Mouse (Mus musculus): Measurements from ENCODE around the gene Mad1l1.

DNA sequence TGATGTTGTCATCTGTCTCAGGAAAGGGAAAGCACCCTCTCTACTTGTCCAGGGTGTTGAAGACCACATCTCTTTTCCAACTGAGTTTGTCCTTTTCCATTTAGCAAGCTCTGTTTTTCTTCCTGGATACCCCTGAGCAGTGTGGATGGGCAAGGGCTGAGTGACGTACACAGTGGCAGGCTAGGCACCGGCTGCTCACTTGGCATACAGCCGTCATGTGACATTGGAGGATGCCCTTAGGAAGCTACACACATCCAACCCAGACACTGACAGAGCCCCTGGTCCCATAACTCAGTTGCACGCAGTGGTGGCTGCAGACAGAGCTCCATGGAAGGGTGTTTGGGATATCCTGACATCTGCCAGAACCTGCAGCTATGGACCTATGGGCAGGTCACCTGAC, 295.0 kb downstream of the Mad1l1 start:
- TF ChIP-seq CTCF (IDR thresholded peaks at IDR 0.05 in 2 of 3, conservative IDR thresholded peaks at IDR 0.05 in 1 of 3; ENCODE audit: control insufficient read depth in 1 of 3, insufficient read depth in 1 of 3, low read depth in 2 of 3, low read length in 3 of 3, poor library complexity in 1 of 3, severe bottlenecking in 1 of 3) (no peak), GATA1 (IDR thresholded peaks at IDR 0.05; ENCODE audit: low read depth, low read length) (no peak), TAL1 (IDR thresholded peaks at IDR 0.05; ENCODE audit: low read length) (no peak)

Measured in MEL (cell line).